Mouse (Mus musculus): ENCODE measurements at regions not wholly inside any gene's neighbourhood (a gene's known extent, or its start where the extent isn't known, plus 50 kb on each side); places are given as distances from the start of the nearest gene placed in this dataset.

DNA sequence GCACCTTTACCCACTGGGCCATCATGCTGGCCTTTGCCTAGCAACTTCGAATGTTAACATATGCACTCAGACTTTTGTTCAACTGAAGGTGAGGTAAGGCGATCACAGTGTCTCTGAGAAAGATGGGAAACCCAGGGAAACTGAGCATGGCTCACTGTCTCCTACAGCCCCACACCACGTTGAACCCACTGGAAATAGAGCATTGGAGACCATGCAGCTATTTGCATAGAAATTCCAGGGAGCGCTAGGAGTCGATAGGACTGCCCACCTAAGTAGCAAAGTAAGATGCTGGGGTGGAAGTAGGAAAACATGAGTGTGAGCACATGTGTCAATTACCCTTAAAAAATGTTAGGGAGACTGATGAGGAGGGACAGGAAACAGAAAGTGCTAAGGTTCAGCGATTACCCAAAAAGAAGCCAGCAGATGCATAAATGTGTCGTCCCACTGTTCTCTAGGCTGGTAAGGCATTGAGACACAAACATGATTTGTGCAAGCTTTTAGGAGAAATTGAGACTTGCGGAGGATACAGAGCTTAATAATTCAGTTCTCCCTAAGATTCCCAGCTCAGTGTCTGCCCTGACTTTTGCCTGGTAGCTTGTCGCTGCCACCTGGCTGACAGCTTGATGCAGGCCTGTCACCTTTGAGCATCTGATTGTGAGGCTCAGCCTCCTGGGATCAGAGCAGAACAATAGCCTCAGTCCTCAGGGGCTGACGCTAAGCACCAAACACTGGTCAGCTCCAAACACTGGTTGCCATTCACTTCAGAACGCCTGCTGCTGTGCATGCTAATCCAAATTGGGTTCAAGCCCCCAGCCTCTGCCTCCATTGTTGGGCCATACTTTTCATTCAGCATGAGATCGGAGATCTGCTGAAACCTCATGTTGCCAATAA is 183.7 kb upstream of the Rgma start:
- DNase-seq (ENCODE audit: low read depth, low spot score), result no peak

- no peak for DNase-seq (ENCODE audit: low read depth, low spot score)
Observed at GRCm38 (mm10) chr7:73192839-73193238, 182.5 kb upstream of the Rgma start.

- DNase-seq (ENCODE audit: low read depth, low spot score), result no peak
Observed at GRCm38 (mm10) chr7:73195306-73195705, 180.0 kb upstream of the Rgma start.

- peak; percentile 57 for DNase-seq (ENCODE audit: low read depth, low spot score)
Observed at GRCm38 (mm10) chr7:73196851-73197531, 178.3 kb upstream of the Rgma start.

DNA sequence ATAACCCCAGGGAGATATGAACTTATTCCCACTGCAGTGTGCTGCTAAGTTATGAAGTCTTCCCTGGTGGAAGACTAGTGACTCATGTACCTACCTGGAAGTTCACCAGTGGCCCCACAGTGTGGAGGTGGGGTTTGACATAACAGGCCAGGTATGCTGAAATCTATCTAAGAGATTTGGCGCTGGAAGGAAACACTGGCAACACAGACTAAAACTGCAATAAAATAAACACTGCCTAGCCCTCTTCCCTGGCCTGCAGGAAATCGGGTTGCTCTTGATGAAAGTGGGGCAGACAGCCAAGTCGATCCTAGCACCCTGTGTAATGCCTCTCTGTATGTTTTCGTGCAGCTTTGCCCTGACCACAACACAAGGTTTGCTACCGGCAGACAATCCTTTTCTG is 177.2 kb upstream of the Rgma start:
- no peak for DNase-seq (ENCODE audit: low read depth, low spot score)

DNA sequence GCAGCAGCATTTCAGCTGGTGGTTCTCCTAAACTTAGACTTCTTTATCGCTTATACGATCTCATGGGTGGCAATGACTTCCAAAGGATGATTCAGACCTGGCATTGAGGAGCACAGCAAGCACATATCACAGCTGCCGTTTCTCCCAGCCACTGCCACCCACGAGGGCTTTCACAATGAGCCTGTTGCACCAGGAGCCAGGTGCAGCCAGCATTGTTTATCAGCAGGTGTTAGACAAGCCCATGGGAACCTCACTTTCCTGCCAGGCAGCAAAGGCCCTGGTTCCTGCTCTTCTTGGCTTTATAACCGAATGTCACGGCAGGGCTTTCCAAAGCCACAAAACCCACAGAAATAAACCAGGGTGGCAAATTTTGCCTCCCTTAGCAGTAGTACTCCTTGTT is 175.3 kb upstream of the Rgma start:
- no peak for DNase-seq (ENCODE audit: low read depth, low spot score)

DNA sequence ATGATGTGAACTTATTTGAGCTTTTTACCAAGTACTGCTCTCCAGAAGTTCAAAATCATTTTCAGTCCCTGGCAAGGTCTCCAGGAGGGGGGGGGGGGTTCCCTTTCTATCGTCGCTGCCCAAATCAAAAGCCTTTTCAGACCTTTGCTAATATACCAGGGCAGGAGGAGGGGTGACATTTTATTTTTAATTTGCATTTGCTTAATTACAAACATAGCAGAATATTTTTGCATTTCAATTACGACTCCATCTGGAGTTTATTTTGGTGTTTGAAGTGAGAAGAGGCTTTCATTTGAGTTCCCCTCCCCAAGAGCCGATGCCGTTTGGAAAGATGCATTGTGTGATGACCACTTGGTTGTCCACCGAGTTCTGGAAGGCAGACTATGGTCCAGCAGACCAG is 174.0 kb upstream of the Rgma start:
- DNase-seq (ENCODE audit: low read depth, low spot score), result no peak

- DNase-seq (ENCODE audit: low read depth, low spot score), result no peak
Observed at GRCm38 (mm10) chr7:73206922-73207811, 168.1 kb upstream of the Rgma start.

- no peak for DNase-seq (ENCODE audit: low read depth, low spot score)
Observed at GRCm38 (mm10) chr7:73208479-73208816, 166.9 kb upstream of the Rgma start.

DNA sequence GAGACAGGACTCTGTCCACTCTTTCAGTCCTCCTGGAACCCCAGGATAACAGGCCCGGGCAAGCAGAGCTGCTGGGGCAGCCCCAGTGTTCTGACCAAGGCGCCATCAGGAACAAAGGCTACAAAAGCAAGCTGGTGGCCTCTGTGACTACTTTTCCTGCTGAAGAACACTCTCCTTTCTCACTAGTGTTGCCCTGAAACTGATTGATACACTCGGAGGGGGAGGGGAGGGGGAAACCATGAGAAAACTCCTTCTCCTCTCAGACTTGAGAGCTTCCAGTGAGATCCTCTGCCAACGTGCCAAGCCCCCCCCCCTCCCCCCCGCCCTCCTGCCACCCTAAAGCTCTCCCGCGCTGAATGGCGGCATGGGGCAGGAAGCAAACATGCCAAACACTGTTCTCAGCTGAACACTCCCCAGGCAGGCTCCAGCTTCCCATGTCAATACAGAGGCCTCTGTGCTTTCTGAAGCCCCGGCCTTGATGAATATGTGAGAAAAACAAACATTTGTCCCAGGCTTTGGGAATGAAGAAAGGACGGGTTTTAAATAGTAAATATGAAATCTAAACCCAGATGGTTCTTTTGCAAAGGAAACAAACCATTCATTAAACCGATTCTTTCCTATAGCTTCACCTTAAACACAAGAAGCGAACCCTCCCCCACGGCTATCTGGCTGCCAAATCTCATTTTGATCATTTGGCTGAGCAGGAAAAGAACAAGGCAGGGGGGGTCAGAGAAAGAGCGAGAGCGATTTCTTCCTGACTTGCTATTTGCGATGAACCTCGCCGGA is 166.3 kb upstream of the Rgma start:
- DNase-seq (ENCODE audit: low read depth, low spot score), result no peak

DNA sequence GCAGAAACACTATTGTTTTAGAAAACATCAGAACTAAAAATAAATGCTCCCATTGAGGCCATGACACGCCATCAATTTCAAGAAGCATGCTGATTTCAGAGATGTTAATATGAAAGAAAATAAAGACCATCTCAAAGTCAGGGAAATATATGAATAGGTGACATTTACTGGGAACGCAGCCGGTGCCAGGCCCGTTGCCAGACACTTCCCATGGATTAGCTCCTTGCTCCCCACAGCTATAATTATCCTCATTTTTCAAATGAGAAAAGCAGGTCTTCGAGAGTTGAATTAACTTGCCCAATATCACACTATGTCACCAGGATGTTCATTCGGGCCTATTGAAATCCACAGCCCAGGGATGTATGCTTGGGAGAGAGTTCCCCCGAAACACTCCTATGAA is 165.2 kb upstream of the Rgma start:
- no peak for DNase-seq (ENCODE audit: low read depth, low spot score)

- no peak for DNase-seq (ENCODE audit: low read depth, low spot score)
Observed at GRCm38 (mm10) chr7:73222237-73222915, 152.9 kb upstream of the Rgma start.

DNA sequence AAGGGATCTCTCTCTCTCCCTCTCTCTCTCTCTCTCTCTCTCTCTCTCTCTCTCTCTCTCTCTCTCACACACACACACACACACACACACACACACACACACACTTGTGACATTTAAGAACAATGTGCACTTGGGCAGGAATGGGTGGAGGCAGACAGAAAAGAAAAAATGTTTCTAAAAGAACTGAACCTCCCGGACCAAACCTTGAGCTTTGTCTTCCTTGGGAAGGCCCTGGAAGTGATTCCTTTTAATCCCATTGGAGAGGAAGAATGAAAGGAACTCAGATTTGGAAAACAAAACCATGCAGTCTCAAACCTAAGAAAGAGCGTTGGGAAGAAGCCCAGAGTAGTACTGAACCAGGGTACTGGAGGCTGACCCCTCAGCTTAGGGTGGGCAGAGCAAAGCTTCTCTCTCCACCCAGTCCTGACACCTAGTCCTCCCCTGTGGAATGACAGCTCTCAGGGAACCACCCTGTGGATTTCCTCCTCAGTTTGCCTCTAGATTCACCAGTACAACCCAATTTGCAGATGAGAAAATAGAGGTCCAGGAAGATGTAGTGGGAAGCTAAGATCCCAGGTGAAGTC is 152.3 kb upstream of the Rgma start:
- DNase-seq (ENCODE audit: low read depth, low spot score), result no peak

- DNase-seq (ENCODE audit: low read depth, low spot score), result peak; percentile 35
Observed at GRCm38 (mm10) chr7:73233539-73234158, 141.7 kb upstream of the Rgma start.

DNA sequence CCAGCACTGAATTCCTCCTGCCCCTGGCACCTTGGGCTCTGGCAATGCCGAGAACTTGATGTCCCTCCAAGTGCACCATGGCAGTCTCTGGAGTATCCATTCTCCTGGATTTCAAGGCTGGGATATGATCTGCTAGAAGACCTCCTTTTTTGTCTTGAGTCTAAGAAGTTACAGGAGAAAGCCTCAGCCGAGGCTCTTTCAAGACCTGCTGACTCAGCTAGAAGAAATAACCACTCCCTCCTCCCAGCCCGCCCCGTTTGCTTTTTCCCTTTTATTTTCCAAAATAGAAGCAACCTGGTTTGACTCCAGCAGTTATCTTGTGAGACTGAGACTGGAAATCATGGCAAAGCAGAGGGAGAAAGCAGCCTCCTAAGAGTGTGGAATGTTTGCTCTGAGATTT is 136.8 kb upstream of the Rgma start:
- no peak for DNase-seq (ENCODE audit: low read depth, low spot score)

DNA sequence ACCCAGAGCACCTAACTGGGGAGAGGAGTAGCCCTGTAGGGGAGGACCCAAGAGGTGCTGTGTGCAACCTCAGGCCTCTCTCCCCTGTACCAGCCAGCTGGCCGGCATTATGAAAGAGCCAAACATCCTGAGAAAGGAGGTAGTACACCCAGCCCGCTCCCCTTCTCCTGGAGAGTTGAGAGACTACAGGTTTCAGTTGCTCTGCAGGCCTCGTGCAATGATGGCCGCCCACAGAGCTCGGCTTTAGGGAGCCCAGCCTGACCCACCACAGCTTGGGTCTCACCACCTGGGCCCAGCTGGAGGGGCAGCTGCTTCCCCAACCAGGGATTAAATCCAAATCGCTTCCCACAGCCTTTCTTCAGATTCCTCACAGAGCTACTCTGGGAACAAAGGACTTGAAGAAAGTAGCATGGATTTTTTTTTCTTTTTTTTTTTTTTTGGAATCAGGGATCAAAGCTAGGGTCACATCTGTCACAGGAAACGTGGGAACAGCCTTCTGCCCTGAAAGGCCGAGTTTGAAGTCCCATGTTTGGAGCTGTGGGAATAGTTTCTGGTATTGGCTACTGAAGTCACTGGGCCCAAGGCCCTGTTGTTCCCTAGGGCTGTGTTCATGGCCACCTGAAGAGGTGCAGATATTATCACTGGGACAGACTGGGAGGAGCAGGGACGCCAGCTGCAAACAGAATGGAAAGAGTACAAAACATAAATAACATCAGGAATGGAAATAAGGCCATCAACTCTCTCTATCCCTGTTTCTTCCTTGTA is 131.5 kb upstream of the Rgma start:
- DNase-seq (ENCODE audit: low read depth, low spot score), result no peak

DNA sequence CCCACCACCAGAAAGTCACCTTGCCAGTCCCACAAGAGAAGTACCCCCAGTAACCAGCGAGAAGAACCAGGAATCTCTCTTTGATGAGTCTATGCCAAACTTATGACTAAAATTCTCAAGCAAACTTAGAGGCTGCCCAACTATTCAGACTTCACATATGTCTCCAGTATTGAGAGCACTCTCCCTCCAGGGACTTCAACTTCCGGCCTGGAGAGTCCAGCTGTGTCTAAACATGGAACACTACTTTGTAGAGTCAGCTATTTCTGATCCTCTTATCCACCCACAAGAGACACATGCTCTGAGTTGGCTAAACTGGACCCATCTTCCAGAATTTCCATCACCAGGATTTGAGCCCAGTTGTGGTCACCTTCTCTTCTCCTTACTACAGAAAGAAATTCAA is 129.9 kb upstream of the Rgma start:
- DNase-seq (ENCODE audit: low read depth, low spot score), result no peak

GRCm38 (mm10) chr7:73250593-73250992 is 124.7 kb upstream of the Rgma start:
- peak; percentile 48 for DNase-seq (ENCODE audit: low read depth, low spot score)

DNA sequence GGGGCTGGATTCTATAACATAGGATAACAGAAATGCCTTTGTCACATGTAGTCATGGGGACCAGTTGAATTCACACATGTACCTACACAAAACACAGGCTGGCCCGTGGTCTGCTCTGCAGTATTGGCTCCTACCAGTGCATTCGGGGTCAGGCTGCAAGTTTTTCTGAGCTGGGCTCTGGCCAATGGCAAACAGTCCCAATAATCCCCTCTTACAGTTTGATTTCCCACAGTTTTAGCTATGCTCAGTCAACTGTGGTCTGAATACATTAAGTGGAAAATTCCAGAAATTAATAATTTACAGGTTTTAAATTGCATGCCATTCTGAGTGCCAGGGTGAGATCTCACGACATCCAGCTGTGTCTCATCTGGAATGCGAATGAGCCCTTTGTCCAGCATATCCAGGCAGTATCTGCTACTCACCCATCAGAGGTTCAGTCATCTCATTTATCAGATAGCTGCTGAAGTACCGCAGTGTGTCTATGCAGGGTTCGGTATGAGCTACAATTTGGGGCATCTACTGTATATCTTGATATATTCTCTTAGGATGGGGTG is 124.0 kb upstream of the Rgma start:
- DNase-seq (ENCODE audit: low read depth, low spot score), result no peak
